Mouse (Mus musculus): Measurements from ENCODE around the gene Hebp2.

DNA sequence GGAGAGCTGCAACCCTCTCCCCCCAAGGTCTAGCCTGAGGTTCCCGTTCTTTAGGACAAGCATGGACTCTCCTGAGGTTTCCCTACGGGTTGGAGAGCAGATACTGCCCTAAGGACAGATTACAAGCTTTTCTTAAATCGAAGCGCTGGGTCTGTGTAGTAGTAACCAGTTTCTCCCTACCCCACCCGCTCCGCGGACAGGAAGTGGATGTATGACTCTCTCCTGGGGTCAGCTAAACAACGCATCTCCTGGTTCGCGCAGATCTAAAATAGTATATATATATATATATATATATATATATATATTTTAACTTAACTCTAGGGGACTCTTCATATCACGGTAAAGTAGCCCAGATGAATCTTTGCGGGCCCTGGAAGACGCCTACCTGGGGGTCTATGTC is 567 bp downstream of the Hebp2 start:
- TF ChIP-seq USF1 (IDR thresholded peaks at IDR 0.05; ENCODE audit: low read depth, low read length) = no peak
- TF ChIP-seq JUN (IDR thresholded peaks at IDR 0.05; ENCODE audit: insufficient read depth, low read depth, low read length) = no peak
- no peak for TF ChIP-seq POLR2AphosphoS2 (IDR thresholded peaks at IDR 0.05; ENCODE audit: low read depth, low read length)
- TF ChIP-seq IRF4 (IDR thresholded peaks at IDR 0.05; ENCODE audit: low read depth, low read length) = no peak
- TF ChIP-seq UBTF (IDR thresholded peaks at IDR 0.05; ENCODE audit: low read depth, low read length) = no peak
- no peak for TF ChIP-seq POLR2A (IDR thresholded peaks at IDR 0.05; ENCODE audit: low read depth, low read length)
- no peak for TF ChIP-seq CTCF (conservative IDR thresholded peaks at IDR 0.05 in 1 of 2, IDR thresholded peaks at IDR 0.05 in 1 of 2; ENCODE audit: low read depth in 2 of 2, low read length in 2 of 2)
- no peak for TF ChIP-seq TCF12 (IDR thresholded peaks at IDR 0.05; ENCODE audit: low read depth, low read length)
- no peak for TF ChIP-seq BHLHE40 (IDR thresholded peaks at IDR 0.05; ENCODE audit: low read depth, low read length)
- TF ChIP-seq SIN3A (IDR thresholded peaks at IDR 0.05; ENCODE audit: low read length) = no peak
- no peak for TF ChIP-seq E2F4 (IDR thresholded peaks at IDR 0.05; ENCODE audit: insufficient replicate concordance, low read depth, low read length)
- no peak for TF ChIP-seq USF2 (conservative IDR thresholded peaks at IDR 0.05; ENCODE audit: low read depth, low read length)
- TF ChIP-seq EP300 (IDR thresholded peaks at IDR 0.05; ENCODE audit: low read length) = no peak
